13 mouse cellular contexts compared by ENCODE assay signal in the genomic region with DNA sequence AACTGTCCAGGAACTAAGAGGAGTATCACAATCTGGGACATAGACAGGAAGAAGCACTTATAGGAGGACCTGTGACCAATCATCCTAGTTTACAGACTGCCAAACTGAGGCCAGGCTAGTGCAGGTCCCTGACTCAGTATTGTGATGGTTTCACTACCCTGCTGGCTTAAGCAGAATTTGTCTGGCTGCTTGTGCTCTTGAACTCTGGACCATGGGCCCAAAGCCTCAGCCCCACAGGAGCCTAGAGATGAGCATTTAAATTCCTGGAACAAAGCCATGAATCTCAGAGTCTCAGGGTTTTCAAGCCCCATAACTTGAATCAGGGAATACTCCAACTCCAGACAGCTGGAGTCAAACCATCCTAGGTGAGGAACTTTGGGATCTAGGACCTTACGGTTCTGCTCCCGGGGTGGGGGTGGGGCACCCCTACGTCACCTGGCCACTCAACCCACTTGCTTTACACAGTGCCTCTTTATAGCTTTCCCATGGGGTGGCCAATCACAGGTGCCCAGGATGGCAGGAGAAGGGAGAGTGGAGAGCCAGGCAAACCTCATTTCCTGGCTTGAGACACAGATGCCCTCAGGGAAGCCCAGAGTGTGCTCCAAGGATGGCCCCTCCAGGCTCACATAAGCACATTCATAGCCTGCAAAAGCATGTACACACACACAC. TPM values are rescaled to one million over a fixed set of nuclear protein-coding genes. Genes with fewer than 3 reads are reported as not detected.
DNase-seq lines count a peak whose midpoint lies in the region; ATAC-seq lines count a peak whose summit lies in the region.
"Had no signal": no experiment of that assay in that cellular context is flagged by ENCODE, and none has a peak within 500 bp of the region (broad histone marks: within the 10 kb centered on the region; RNA-seq: fewer than 3 reads in every experiment).

No protein-coding gene starts in this region.

- peaks cover 50% of the 10 kb centered on the region for H3K27me3 ChIP-seq in heart, embryonic 11.5 days (ENCODE audit: control insufficient read depth, insufficient read depth, low read length)
- 0 out of 2 replicates have a peak, but pooled peaks cover 5% of the 10 kb centered on the region for H3K27me3 ChIP-seq in kidney, embryonic 14.5 days (ENCODE audit: control insufficient read depth, insufficient read depth, low read length)
- no peaks in the 10 kb centered on the region for H3K27me3 ChIP-seq in forebrain, embryonic 15.5 days

- DNase-seq in heart, adult 8-10 months (ENCODE audit: low spot score): no peak
- DNase-seq in kidney, postnatal 36 days: peak; percentile 18 to 44
- DNase-seq in cerebellum, adult 11-12 months: peak; percentile 78
- no peak for DNase-seq in right cerebral cortex, postnatal 25 days
- no peak for DNase-seq in frontal cortex, adult 2 months (ENCODE audit: extremely low spot score in 1 of 2, low spot score in 1 of 2)
- DNase-seq: B cell, adult 2 months; gastrocnemius, adult 2 months; liver, postnatal 0 days had no signal

- H3K4me3 ChIP-seq in heart, embryonic 11.5 days (ENCODE audit: low read depth, low read length): no peak overlapping the region
- no peak overlapping the region for H3K4me3 ChIP-seq in kidney, embryonic 14.5 days (ENCODE audit: low read length)
- no peak overlapping the region for H3K4me3 ChIP-seq in forebrain, embryonic 15.5 days
- H3K4me3 ChIP-seq: gastrocnemius, adult 2 months; hindbrain, embryonic 10.5 days had no signal

- no peak overlapping the region for H3K9ac ChIP-seq in heart, embryonic 11.5 days (ENCODE audit: low read depth, low read length)
- H3K9ac ChIP-seq in kidney, embryonic 14.5 days (ENCODE audit: low read depth, low read length): no peak overlapping the region
- H3K9ac ChIP-seq in forebrain, embryonic 15.5 days (replicated peaks): no peak overlapping the region
- H3K9ac ChIP-seq: liver, postnatal 0 days had no signal

- H3K4me1 ChIP-seq in heart, embryonic 11.5 days (ENCODE audit: control insufficient read depth, insufficient read depth, low read length): peaks cover 12% of the 10 kb centered on the region
- no peaks in the 10 kb centered on the region; the same call in 1 of the 2 replicates for H3K4me1 ChIP-seq in kidney, embryonic 14.5 days (ENCODE audit: control insufficient read depth, insufficient read depth, low read length)
- H3K4me1 ChIP-seq in forebrain, embryonic 15.5 days: peaks cover 44% of the 10 kb centered on the region

- ATAC-seq in heart, embryonic 11.5 days (replicated peaks; ENCODE audit: insufficient number of reproducible peaks, low FRiP score, low TSS enrichment): no peak
- ATAC-seq in kidney, embryonic 14.5 days (ENCODE audit: low FRiP score, low TSS enrichment): no peak
- peak; percentile 17; the same call in 1 of the 2 replicates for ATAC-seq in forebrain, embryonic 15.5 days (replicated peaks)
- ATAC-seq: liver, postnatal 0 days had no signal

- 0 out of 2 replicates have a peak overlapping the region, but pooled peaks have one; percentile 2 for H3K4me2 ChIP-seq in heart, embryonic 11.5 days
- H3K4me2 ChIP-seq in kidney, embryonic 14.5 days (replicated peaks; ENCODE audit: low read depth, low read length): no peak overlapping the region
- no peak overlapping the region for H3K4me2 ChIP-seq in forebrain, embryonic 15.5 days (replicated peaks)

- H3K9me3 ChIP-seq in heart, embryonic 11.5 days (replicated peaks; ENCODE audit: control insufficient read depth, low read length): no peaks in the 10 kb centered on the region
- H3K9me3 ChIP-seq in kidney, embryonic 14.5 days (ENCODE audit: control insufficient read depth, low read length): no peaks in the 10 kb centered on the region
- H3K9me3 ChIP-seq in forebrain, embryonic 15.5 days: no peaks in the 10 kb centered on the region
- H3K9me3 ChIP-seq: hindbrain, embryonic 10.5 days had no signal

- WGBS in heart, embryonic 11.5 days (ENCODE audit: insufficient replicate concordance): 78% methylated on average over 3 of the region's 3 CpGs
- WGBS in kidney, embryonic 14.5 days: 76% methylated on average over 3 of the region's 3 CpGs
- 66% methylated on average over 3 of the region's 3 CpGs for WGBS in forebrain, embryonic 15.5 days

- H3K36me3 ChIP-seq in heart, embryonic 11.5 days (ENCODE audit: control insufficient read depth, insufficient read depth, low read length): no peaks in the 10 kb centered on the region
- no peaks in the 10 kb centered on the region for H3K36me3 ChIP-seq in kidney, embryonic 14.5 days (ENCODE audit: control insufficient read depth, insufficient read depth, low read length)
- H3K36me3 ChIP-seq in forebrain, embryonic 15.5 days: no peaks in the 10 kb centered on the region
- H3K36me3 ChIP-seq: hindbrain, embryonic 10.5 days had no signal

- H3K27ac ChIP-seq in heart, embryonic 11.5 days (ENCODE audit: low read depth, low read length): no peak overlapping the region
- H3K27ac ChIP-seq in kidney, embryonic 14.5 days (ENCODE audit: low read depth, low read length): no peak overlapping the region
- peak overlapping the region; percentile 58 for H3K27ac ChIP-seq in forebrain, embryonic 15.5 days (replicated peaks)
- H3K27ac ChIP-seq: gastrocnemius, adult 2 months; hindbrain, embryonic 10.5 days had no signal

RNA-seq across cellular contexts. Expression of a gene that starts 2.3 kb away (rescaled TPM):
- polyA plus RNA-seq in heart, embryonic 11.5 days (2014; fragmentation: Nextera tagmentation; extraction: Ambion mirVana): 0.04 and 0.38 TPM in 2 replicates
- total RNA-seq in heart, adult 8-10 months (2022): not detected
- 0.21 and 0.23 TPM in 2 replicates for polyA plus RNA-seq in kidney, embryonic 14.5 days (2014; fragmentation: Nextera tagmentation; extraction: Ambion mirVana)
- 1.0 and 1.4 TPM in 2 replicates for polyA plus RNA-seq in forebrain, embryonic 15.5 days (2015; fragmentation: Nextera tagmentation; extraction: Ambion mirVana)
- polyA plus RNA-seq in frontal cortex, adult 2 months (2012; rRNA removed): 18.5 and 24.4 TPM in 2 replicates
- total RNA-seq: MEL had no signal
- polyA plus RNA-seq: liver, postnatal 0 days had no signal

RNA-seq across cellular contexts. Expression of a gene that starts 11.0 kb away (rescaled TPM):
- polyA plus RNA-seq in heart, embryonic 11.5 days (2014; fragmentation: Nextera tagmentation; extraction: Ambion mirVana): 36.3 and 37.0 TPM in 2 replicates
- total RNA-seq in heart, adult 8-10 months (2022): 10 to 100 TPM in 1 of 4 experiments, 1 to 10 TPM in 3; 8.2 to 12.6 (median 9.5) TPM
- polyA plus RNA-seq in kidney, embryonic 14.5 days (2014; fragmentation: Nextera tagmentation; extraction: Ambion mirVana): 26.0 and 31.9 TPM in 2 replicates
- 4.2 and 4.9 TPM in 2 replicates for polyA plus RNA-seq in forebrain, embryonic 15.5 days (2015; fragmentation: Nextera tagmentation; extraction: Ambion mirVana)
- polyA plus RNA-seq in frontal cortex, adult 2 months (2012; rRNA removed): 4.7 and 4.9 TPM in 2 replicates

RNA-seq across cellular contexts. Expression of a gene that starts 30.4 kb away (rescaled TPM):
- polyA plus RNA-seq in heart, embryonic 11.5 days (2014; fragmentation: Nextera tagmentation; extraction: Ambion mirVana): 3.4 and 9.2 TPM in 2 replicates
- total RNA-seq in heart, adult 8-10 months (2022): 1 to 10 TPM; 1.2 to 7.6 (median 2.7) TPM
- 6.1 and 7.6 TPM in 2 replicates for polyA plus RNA-seq in kidney, embryonic 14.5 days (2014; fragmentation: Nextera tagmentation; extraction: Ambion mirVana)
- polyA plus RNA-seq in forebrain, embryonic 15.5 days (2015; fragmentation: Nextera tagmentation; extraction: Ambion mirVana): 3.1 and 7.5 TPM in 2 replicates
- polyA plus RNA-seq in frontal cortex, adult 2 months (2012; rRNA removed): 2.7 and 4.7 TPM in 2 replicates

RNA-seq across cellular contexts. Expression of a gene that starts 47.2 kb away (rescaled TPM):
- polyA plus RNA-seq in heart, embryonic 11.5 days (2014; fragmentation: Nextera tagmentation; extraction: Ambion mirVana): not detected in 2 replicates
- total RNA-seq in heart, adult 8-10 months (2022): under 1 TPM; 0.13 to 0.57 (median 0.34) TPM
- polyA plus RNA-seq in kidney, embryonic 14.5 days (2014; fragmentation: Nextera tagmentation; extraction: Ambion mirVana): 0.07 and 0.60 TPM in 2 replicates
- polyA plus RNA-seq in forebrain, embryonic 15.5 days (2015; fragmentation: Nextera tagmentation; extraction: Ambion mirVana): not detected in 2 replicates
- 0.18 and 0.29 TPM in 2 replicates for polyA plus RNA-seq in frontal cortex, adult 2 months (2012; rRNA removed)
- total RNA-seq: gastrocnemius, adult 2 months had no signal
- polyA plus RNA-seq: hindbrain, embryonic 10.5 days had no signal

RNA-seq across cellular contexts. Expression of a gene that starts 54.6 kb away (rescaled TPM):
- polyA plus RNA-seq in heart, embryonic 11.5 days (2014; fragmentation: Nextera tagmentation; extraction: Ambion mirVana): 1.3 and 2.0 TPM in 2 replicates
- 1 to 10 TPM; 4.2 to 8.7 (median 5.3) TPM for total RNA-seq in heart, adult 8-10 months (2022)
- polyA plus RNA-seq in kidney, embryonic 14.5 days (2014; fragmentation: Nextera tagmentation; extraction: Ambion mirVana): 2.6 and 3.5 TPM in 2 replicates
- 4.1 and 5.3 TPM in 2 replicates for polyA plus RNA-seq in forebrain, embryonic 15.5 days (2015; fragmentation: Nextera tagmentation; extraction: Ambion mirVana)
- polyA plus RNA-seq in frontal cortex, adult 2 months (2012; rRNA removed): 14.7 and 16.9 TPM in 2 replicates

Comparison
In these comparisons a context has a peak if more than half of its experiments do, and no peak if none do; other contexts are left out.
1. DNase-seq: peak in kidney, postnatal 36 days (2 of 2) and cerebellum, adult 11-12 months (single experiment); none in heart, adult 8-10 months (single experiment), right cerebral cortex, postnatal 25 days (single experiment) and frontal cortex, adult 2 months (0 of 2).